Mouse (Mus musculus) stomach, postnatal 0 days (tissue): ENCODE data around the gene Hoxd11.

Experiments
- CTCF ChIP-seq: IDR thresholded peaks from 2 replicates; pipeline ENCODE4 v1.5.1; 2016; ENCODE audit warnings: antibody characterized with exemption, low read depth, mild to moderate bottlenecking, moderate library complexity
- EP300 ChIP-seq: optimal IDR thresholded peaks from 2 replicates; pipeline ENCODE3; 2016; ENCODE audit warnings: antibody characterized with exemption

- TF ChIP-seq CTCF: no peak
- no peak for TF ChIP-seq EP300
Observed at GRCm38 (mm10) chr2:74683471-74683951, 4.2 kb downstream of the Hoxd11 start.
